Comparison of ENCODE assay signal across 36 mouse cellular contexts in the genomic region with DNA sequence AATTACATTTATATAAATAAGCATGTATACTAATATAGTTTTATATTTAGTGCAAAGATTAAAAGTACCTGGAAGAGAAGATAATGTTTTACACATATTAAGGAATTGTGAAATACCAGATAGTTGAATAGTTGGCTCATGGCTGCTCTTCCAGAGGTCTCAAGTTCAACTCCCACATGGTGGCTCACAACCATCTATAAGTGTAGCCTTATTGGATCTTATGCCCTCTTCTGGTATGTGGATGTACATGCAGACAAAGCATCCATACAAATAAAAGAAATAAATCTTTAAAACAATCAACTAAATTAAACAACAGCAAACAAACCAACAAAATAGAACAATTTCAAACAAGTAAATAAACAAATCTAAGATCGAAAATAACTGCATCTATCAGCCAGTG. TPM values are rescaled to one million over a fixed set of nuclear protein-coding genes. Genes with fewer than 3 reads are reported as not detected.
A peak's percentile ranks its signal among the peaks of the same experiment; 100 is the strongest.
DNase-seq lines count a peak whose midpoint lies in the region; ATAC-seq and TF ChIP-seq lines count a peak whose summit lies in the region.
"Had no signal": no experiment of that assay in that cellular context is flagged by ENCODE, and none has a peak within 500 bp of the region (broad histone marks: within the 10 kb centered on the region; RNA-seq: fewer than 3 reads in every experiment).

No protein-coding gene starts in this region.

- TF ChIP-seq CTCF in gastrocnemius, adult 2 months (IDR thresholded peaks at IDR 0.05) = 0 out of 2 replicates have a peak, but pooled peaks have one; percentile 9
- TF ChIP-seq CTCF in CH12.LX (conservative IDR thresholded peaks at IDR 0.05 in 1 of 2, IDR thresholded peaks at IDR 0.05 in 1 of 2; ENCODE audit: low read depth in 2 of 2, low read length in 2 of 2) (peak in 1 of 2 experiments; percentile 38; a peak in 2 of 4 replicates), Patski (IDR thresholded peaks at IDR 0.05) (peak; percentile 19)

- in situ Hi-C loops in CH12.LX (cut with MboI; ENCODE audit: low pct_ligation_motif_present, low pct_unique_long_range_greater_than_20kb, low sequenced_read_pairs) (loop anchor here (10.0 kb wide), 1 partner anchor 437 kb away; no protein-coding TSS in a partner anchor), Patski (cut with MboI; ENCODE audit: low pct_unique_long_range_greater_than_20kb) (no loop called here)

- dilution Hi-C loops in CH12.LX (cut with MboI; ENCODE audit: extremely low pct_ligation_motif_present, extremely low pct_unique_long_range_greater_than_20kb, low sequenced_read_pairs) = no loop called here

- H3K36me3 ChIP-seq in CH12.LX (replicated peaks in 1 of 2; ENCODE audit: control insufficient read depth in 1 of 2, insufficient read depth in 1 of 2, low read length in 1 of 2) = no peaks in the 10 kb centered on the region
- H3K36me3 ChIP-seq: embryonic facial prominence, embryonic 10.5 days; embryonic facial prominence, embryonic 13.5 days; forebrain, embryonic 12.5 days; forebrain, embryonic 15.5 days; hindbrain, embryonic 12.5 days; hindbrain, embryonic 15.5 days had no signal

- no peak overlapping the region for H3K27ac ChIP-seq in gastrocnemius, adult 2 months
- no peak overlapping the region for H3K27ac ChIP-seq in CH12.LX (ENCODE audit: insufficient read depth, low read depth)
- H3K27ac ChIP-seq: embryonic facial prominence, embryonic 10.5 days; embryonic facial prominence, embryonic 13.5 days; forebrain, embryonic 12.5 days; forebrain, embryonic 15.5 days; hindbrain, embryonic 12.5 days; hindbrain, embryonic 15.5 days had no signal

- no peak overlapping the region for H3K4me3 ChIP-seq in gastrocnemius, adult 2 months
- H3K4me3 ChIP-seq in CH12.LX (replicated peaks in 1 of 3; ENCODE audit: low read depth in 2 of 3, low read length in 2 of 3, poor library complexity in 1 of 3) = no peak overlapping the region
- H3K4me3 ChIP-seq: embryonic facial prominence, embryonic 10.5 days; embryonic facial prominence, embryonic 13.5 days; erythroblast, embryonic 14.5 days; forebrain, embryonic 12.5 days; forebrain, embryonic 15.5 days; hindbrain, embryonic 12.5 days; hindbrain, embryonic 15.5 days had no signal

- H3K4me1 ChIP-seq in CH12.LX (ENCODE audit: control insufficient read depth in 1 of 2, insufficient read depth in 2 of 2) = peaks cover 5 to 40% of the 10 kb centered on the region in 2 experiments
- H3K4me1 ChIP-seq: embryonic facial prominence, embryonic 10.5 days; embryonic facial prominence, embryonic 13.5 days; forebrain, embryonic 12.5 days; forebrain, embryonic 15.5 days; hindbrain, embryonic 12.5 days; hindbrain, embryonic 15.5 days had no signal

- peak; percentile 32 for TF ChIP-seq RAD21 in CH12.LX (IDR thresholded peaks at IDR 0.05; ENCODE audit: low read depth, low read length)

- no peak for TF ChIP-seq EP300 in CH12.LX (IDR thresholded peaks at IDR 0.05; ENCODE audit: low read length)

- H3K27me3 ChIP-seq in CH12.LX (replicated peaks) (no peaks in the 10 kb centered on the region), Patski (peaks cover 13% of the 10 kb centered on the region)
- H3K27me3 ChIP-seq: embryonic facial prominence, embryonic 13.5 days; forebrain, embryonic 12.5 days; forebrain, embryonic 15.5 days; hindbrain, embryonic 12.5 days; hindbrain, embryonic 15.5 days had no signal

- peaks cover 15% of the 10 kb centered on the region for H3K9me3 ChIP-seq in CH12.LX (replicated peaks; ENCODE audit: low read length)
- H3K9me3 ChIP-seq: embryonic facial prominence, embryonic 10.5 days; embryonic facial prominence, embryonic 13.5 days; forebrain, embryonic 12.5 days; hindbrain, embryonic 15.5 days had no signal

- intact Hi-C loops in gastrocnemius, adult 2 months (cut with DNase I) = no loop called here
- intact Hi-C loops in gastrocnemius, postnatal 14 days (cut with DNase I; ENCODE audit: low total_unique reads) = no loop called here

- DNase-seq in gastrocnemius, adult 2 months = no peak
- DNase-seq in gastrocnemius, postnatal 14 days = no peak
- DNase-seq in 416B (ENCODE audit: low read depth) (peak; percentile 34), CH12.LX (ENCODE audit: extremely low read depth) (no peak), Patski (ENCODE audit: low read depth, low spot score) (no peak)
- DNase-seq in ovary, adult 18-20 months (ENCODE audit: low spot score) = no peak
- no peak for DNase-seq in spleen, postnatal 36 days (ENCODE audit: low spot score in 2 of 2)
- DNase-seq: adrenal gland, adult 8-10 months; adrenal gland, postnatal 25 days; cerebellum, adult 18-20 months; cerebellum, adult 9-11 months; cerebellum, postnatal 36 days; embryo, embryonic 11 days; gastrocnemius, postnatal 10 days; heart, adult 11 months; kidney, adult 18-20 months had no signal

- TF ChIP-seq POLR2A in CH12.LX (IDR thresholded peaks at IDR 0.05; ENCODE audit: low read depth, low read length) = no peak

- no peaks in the 10 kb centered on the region; the same call in 1 of the 2 replicates for H3K79me2 ChIP-seq in CH12.LX (replicated peaks; ENCODE audit: control insufficient read depth, extremely low read depth, insufficient read depth, poor library complexity, severe bottlenecking)

- no peak overlapping the region for H3K9ac ChIP-seq in CH12.LX (ENCODE audit: insufficient read depth, low read depth)
- H3K9ac ChIP-seq: embryonic facial prominence, embryonic 13.5 days; forebrain, embryonic 12.5 days; forebrain, embryonic 15.5 days; hindbrain, embryonic 12.5 days; hindbrain, embryonic 15.5 days had no signal

- CTCF ChIA-PET in Patski (lab: Charles Lee) = no interaction called here

- POLR2A ChIA-PET in Patski (lab: Charles Lee) = no interaction called here

- H3K4me2 ChIP-seq in CH12.LX (ENCODE audit: insufficient read depth, low read depth, poor library complexity, severe bottlenecking) = no peak overlapping the region
- H3K4me2 ChIP-seq: embryonic facial prominence, embryonic 13.5 days; forebrain, embryonic 12.5 days; forebrain, embryonic 15.5 days; heart, embryonic 11.5 days; hindbrain, embryonic 12.5 days; hindbrain, embryonic 15.5 days had no signal

- ATAC-seq in Patski = no peak
- no peak for ATAC-seq in inflammation-experienced regulatory T-cells, adult 6 months
- ATAC-seq: activated CD4-positive, CD25-positive, alpha-beta regulatory T cell, adult 4 months; forebrain, embryonic 15.5 days; intestine, embryonic 16.5 days had no signal

TF ChIP-seq in CH12.LX, 34 proteins besides CTCF, POLR2A, EP300 and RAD21:
- 0 out of 2 replicates have a peak, but pooled peaks have one; percentile 25 for TF ChIP-seq SIN3A (IDR thresholded peaks at IDR 0.05; ENCODE audit: low read length)
- 0 out of 2 replicates have a peak, but pooled peaks have one; percentile 38 for TF ChIP-seq MYC (IDR thresholded peaks at IDR 0.05; ENCODE audit: low read depth, low read length)
- TF ChIP-seq SMC3 (IDR thresholded peaks at IDR 0.05; ENCODE audit: low read depth, low read length) = peak; percentile 43; the same call in 1 of the 2 replicates
- no peak for TF ChIP-seq POLR2AphosphoS2 (IDR thresholded peaks at IDR 0.05; ENCODE audit: low read depth, low read length)

RNA-seq across cellular contexts. Expression of gene Vrk2, which starts 48.3 kb away (rescaled TPM):
- 1 to 10 TPM; 7.4 to 7.5 TPM for total RNA-seq in gastrocnemius, adult 2 months (2021)
- 1 to 10 TPM; 5.5 to 6.8 TPM for total RNA-seq in gastrocnemius, postnatal 14 days (2021)
- total RNA-seq in CH12.LX (2012; rRNA removed) = 17.9 and 19.9 TPM in 2 replicates
- total RNA-seq in CH12.LX (2014; rRNA removed) = 31.1 and 36.7 TPM in 2 replicates
- 58.7 and 66.4 TPM in 2 replicates for polyA plus RNA-seq in CH12.LX (2012; ENCODE audit: insufficient read length, low read depth)
- polyA plus RNA-seq in Patski (2021) = 15.5 TPM
- polyA plus RNA-seq in inflammation-experienced regulatory T-cells, adult 6 months (2017; shearing (Covaris generic)) = 10 to 100 TPM; 51.5 to 73.4 (median 59.2) TPM

RNA-seq across cellular contexts. Expression of gene Gm6899, which starts 49.1 kb away (rescaled TPM):
- total RNA-seq in gastrocnemius, adult 2 months (2021) = not detected
- not detected for total RNA-seq in gastrocnemius, postnatal 14 days (2021)
- total RNA-seq in CH12.LX (2012; rRNA removed) (not detected in 2 replicates), CH12.LX (2014; rRNA removed) (not detected in 2 replicates)
- polyA plus RNA-seq in CH12.LX (2012; ENCODE audit: insufficient read length, low read depth) (0.60 TPM in 1 of 2 replicates, not detected in the other), Patski (2021) (not detected)
- polyA plus RNA-seq in inflammation-experienced regulatory T-cells, adult 6 months (2017; shearing (Covaris generic)) = not detected
- total RNA-seq: adrenal gland, adult 8-10 months; adrenal gland, postnatal 25 days; ES-E14; gastrocnemius, postnatal 10 days; gastrocnemius, postnatal 4 days; heart, adult 8-10 months; heart, postnatal 25 days; hematopoietic stem cell, adult 5-6 weeks had no signal
- polyA plus RNA-seq: activated CD4-positive, CD25-positive, alpha-beta regulatory T cell, adult 4 months; brain, embryonic 14.5 days; cortical plate, adult 2 months; embryonic facial prominence, embryonic 13.5 days; erythroblast, embryonic 14.5 days; forebrain, embryonic 12.5 days; forebrain, embryonic 15.5 days; heart, embryonic 11.5 days; heart, embryonic 14.5 days; heart, postnatal 0 days; hindbrain, embryonic 12.5 days; hindbrain, embryonic 15.5 days; intestine, embryonic 16.5 days had no signal
